Mouse (Mus musculus) CH12.LX (cell line): ENCODE measurements around the gene Extl2. TPM values are rescaled to one million over a fixed set of nuclear protein-coding genes. Genes with fewer than 3 reads are reported as not detected.

Experiments
- DNase-seq: peaks from one replicate; pipeline ENCODE4 v3.0.0-alpha.2; 2013; ENCODE audit errors: extremely low read depth
- H3K27ac ChIP-seq: 2 replicates; pipeline ENCODE4 v1.5.1; 2012; ENCODE audit warnings: low read depth, mild to moderate bottlenecking, control low read depth, moderate library complexity; ENCODE audit not compliant: insufficient read depth
- H3K27me3 ChIP-seq: replicated peaks from 2 replicates; pipeline ENCODE3; 2012; ENCODE audit warnings: inconsistent platforms
- H3K36me3 ChIP-seq, 2 experiments: replicated peaks in 1 of 2; 2 replicates each; pipeline versions ENCODE3 to v1.6.1; 2012; ENCODE audit warnings: inconsistent platforms in 1 of 2, low read length in 1 of 2, mild to moderate bottlenecking in 1 of 2, mixed read lengths in 1 of 2, moderate library complexity in 1 of 2; ENCODE audit not compliant: control insufficient read depth in 1 of 2, insufficient read depth in 1 of 2
- H3K4me1 ChIP-seq, 2 experiments: 2 replicates each; pipeline ENCODE4 v1.6.1; 2012; ENCODE audit warnings: inconsistent platforms in 1 of 2, moderate library complexity in 1 of 2; ENCODE audit not compliant: insufficient read depth in 2 of 2, control insufficient read depth in 1 of 2
- H3K4me2 ChIP-seq: 2 replicates; pipeline ENCODE4 v1.6.1; 2012; ENCODE audit warnings: low read depth, mild to moderate bottlenecking, control low read depth; ENCODE audit not compliant: poor library complexity, insufficient read depth, severe bottlenecking
- H3K4me3 ChIP-seq, 3 experiments: fragments of 150-350 bp in 1 of 3; sonication (generic) in 1 of 3; replicated peaks in 1 of 3; 2 replicates each; pipeline versions ENCODE3 to v1.5.1; 2011 to 2012; ENCODE audit warnings: low read depth in 2 of 3, low read length in 2 of 3, mild to moderate bottlenecking in 2 of 3, moderate library complexity in 2 of 3, control low read depth in 1 of 3, improper control_type of control experiment in 1 of 3, inconsistent platforms in 1 of 3, mixed read lengths in 1 of 3; ENCODE audit not compliant: poor library complexity in 1 of 3
- H3K79me2 ChIP-seq: replicated peaks from 2 replicates; pipeline ENCODE4 v1.6.1; 2012; ENCODE audit warnings: mild to moderate bottlenecking, moderate library complexity; ENCODE audit not compliant: control insufficient read depth, poor library complexity, insufficient read depth, severe bottlenecking; ENCODE audit errors: extremely low read depth
- H3K9ac ChIP-seq: 2 replicates; pipeline ENCODE4 v1.6.1; 2012; ENCODE audit warnings: low read depth, mild to moderate bottlenecking, control low read depth, moderate library complexity; ENCODE audit not compliant: insufficient read depth
- H3K9me3 ChIP-seq: replicated peaks from 2 replicates; pipeline ENCODE3; 2012; ENCODE audit warnings: low read length, inconsistent platforms, mixed read lengths
- CTCF ChIP-seq, 2 experiments: IDR thresholded peaks in 1 of 2; conservative IDR thresholded peaks in 1 of 2; 2 replicates each; pipeline ENCODE4 v1.5.1; 2011 to 2012; ENCODE audit warnings: low read depth in 2 of 2, low read length in 2 of 2, improper control_type of control experiment in 1 of 2, inconsistent platforms in 1 of 2, mild to moderate bottlenecking in 1 of 2, moderate library complexity in 1 of 2
- GABPA ChIP-seq: IDR thresholded peaks from 2 replicates; pipeline ENCODE4 v1.6.1; 2012; ENCODE audit warnings: low read depth, low read length, improper control_type of control experiment, inconsistent platforms; ENCODE audit not compliant: insufficient replicate concordance
- HCFC1 ChIP-seq: IDR thresholded peaks from 2 replicates; pipeline ENCODE4 v1.6.1; 2012; ENCODE audit warnings: low read depth, mild to moderate bottlenecking, inconsistent platforms, low read length, improper control_type of control experiment
- JUN ChIP-seq: IDR thresholded peaks from 2 replicates; pipeline ENCODE4 v1.6.1; 2011; ENCODE audit warnings: low read depth, mild to moderate bottlenecking, low read length, improper control_type of control experiment, moderate library complexity; ENCODE audit not compliant: insufficient read depth
- JUND ChIP-seq: conservative IDR thresholded peaks from 2 replicates; pipeline ENCODE4 v1.6.1; 2011; ENCODE audit warnings: low read depth, low read length, improper control_type of control experiment
- KAT2A ChIP-seq: IDR thresholded peaks from 2 replicates; pipeline ENCODE4 v1.6.1; 2012; ENCODE audit warnings: low read length, improper control_type of control experiment, inconsistent platforms; ENCODE audit not compliant: insufficient replicate concordance
- MXI1 ChIP-seq: IDR thresholded peaks from 2 replicates; pipeline ENCODE4 v1.6.1; 2011; ENCODE audit warnings: mild to moderate bottlenecking, low read depth, low read length, improper control_type of control experiment
- PAX5 ChIP-seq: IDR thresholded peaks from 2 replicates; pipeline ENCODE4 v1.6.1; 2012; ENCODE audit warnings: low read length, inconsistent platforms, mixed read lengths
- RAD21 ChIP-seq: IDR thresholded peaks from 2 replicates; pipeline ENCODE4 v1.6.1; 2011; ENCODE audit warnings: low read depth, mild to moderate bottlenecking, low read length, improper control_type of control experiment, moderate library complexity
- SIN3A ChIP-seq: IDR thresholded peaks from 2 replicates; pipeline ENCODE4 v1.6.1; 2012; ENCODE audit warnings: low read length, improper control_type of control experiment, inconsistent platforms
- SMC3 ChIP-seq: IDR thresholded peaks from 2 replicates; pipeline ENCODE4 v1.6.1; 2011; ENCODE audit warnings: low read depth, low read length, improper control_type of control experiment
- USF2 ChIP-seq: conservative IDR thresholded peaks from 2 replicates; pipeline ENCODE4 v1.6.1; 2011; ENCODE audit warnings: low read depth, low read length, improper control_type of control experiment
- ZC3H11A ChIP-seq: IDR thresholded peaks from 2 replicates; pipeline ENCODE4 v1.6.1; 2012; ENCODE audit warnings: low read depth, mild to moderate bottlenecking, inconsistent platforms, low read length, improper control_type of control experiment
- ZKSCAN1 ChIP-seq: IDR thresholded peaks from 2 replicates; pipeline ENCODE4 v1.6.1; 2012; ENCODE audit warnings: low read depth, inconsistent platforms, low read length, improper control_type of control experiment, borderline replicate concordance
- dilution Hi-C: fragments of 300-500 bp; cut with MboI; formaldehyde crosslinking; loops from 2 replicates; pipeline ENCODE4 v1.14.3; 2020; ENCODE audit warnings: low sequenced_read_pairs; ENCODE audit not compliant: extremely low pct_unique_long_range_greater_than_20kb, extremely low pct_ligation_motif_present
- in situ Hi-C: fragments of 300-500 bp; cut with MboI; formaldehyde crosslinking; loops from 3 replicates; pipeline ENCODE4 v1.14.3; 2019; ENCODE audit warnings: low sequenced_read_pairs, low pct_ligation_motif_present, low pct_unique_long_range_greater_than_20kb, mixed read lengths
- polyA plus RNA-seq: library from polyadenylated mRNA; unstranded; fragments of >175 nt; gene quantifications from 2 replicates; pipeline ENCODE4 v1.2.1, GENCODE M21; 2012; ENCODE audit warnings: low read depth; ENCODE audit not compliant: insufficient read length
- total RNA-seq, 2 experiments: library from RNA; depleted of rRNA; stranded (reverse); fragments of 300-350 nt in 1 of 2; fragments of >200 nt in 1 of 2; gene quantifications; 2 replicates each; pipeline ENCODE4 v1.2.3; 2012 to 2014

Extl2 gene
- total and polyA plus RNA-seq, 3 experiments, result 8.1 to 12.0 (median 11.2) TPM

DNA sequence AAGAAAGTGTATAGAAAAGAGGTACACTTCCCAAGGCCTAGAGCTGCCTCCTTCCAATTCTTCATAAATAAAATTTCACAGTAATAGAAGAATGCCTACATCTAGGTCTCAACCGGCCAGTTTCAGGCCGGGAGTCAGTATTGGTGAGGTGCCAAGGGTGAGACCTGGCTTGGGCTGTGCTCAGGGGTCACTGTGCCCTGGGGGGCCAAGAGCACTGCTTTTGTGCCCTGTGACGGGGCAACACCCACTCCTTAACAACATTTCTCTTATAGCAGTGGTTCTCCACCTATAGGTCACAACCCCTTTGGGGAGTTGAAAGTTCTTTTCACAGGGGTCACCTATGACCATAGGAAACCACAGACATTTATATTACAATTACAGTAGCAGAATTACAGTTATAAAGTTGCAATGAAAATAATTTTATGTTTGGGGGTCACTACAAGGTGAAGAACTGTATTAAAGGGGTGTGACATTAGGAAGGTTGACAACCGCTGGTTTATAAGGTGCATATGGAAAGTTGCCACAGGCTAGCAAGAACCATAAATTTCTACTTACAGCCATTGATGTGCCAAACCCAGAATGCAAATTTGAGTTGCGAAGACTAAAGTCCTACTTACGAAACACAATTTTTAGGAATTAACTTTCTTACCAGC, 26.1 kb downstream of the Extl2 start:
- DNase-seq, result no peak
- H3K79me2 ChIP-seq, result no peaks in the 10 kb centered on the region
- in situ Hi-C loops (loop anchor here (25.0 kb wide), 1 partner anchor 279 kb away; no protein-coding TSS in a partner anchor), dilution Hi-C loops (no loop called here)
- no peaks in the 10 kb centered on the region for H3K4me1 ChIP-seq
- no peaks in the 10 kb centered on the region for H3K27me3 ChIP-seq
- TF ChIP-seq SIN3A (no peak), CTCF (conservative IDR thresholded peaks at IDR 0.05 in 1 of 2, IDR thresholded peaks at IDR 0.05 in 1 of 2; ENCODE audit: low read depth in 2 of 2, low read length in 2 of 2) (peak in 1 of 2 experiments; percentile 57; a peak in 2 of 4 replicates)
- peaks cover 5 to 8% of the 10 kb centered on the region in 2 experiments for H3K36me3 ChIP-seq
- H3K4me2 ChIP-seq, result no peak overlapping the region
- H3K9me3 ChIP-seq, result no peaks in the 10 kb centered on the region
- no peak overlapping the region for H3K4me3 ChIP-seq
- H3K27ac ChIP-seq, result no peak overlapping the region
- no peak overlapping the region for H3K9ac ChIP-seq

DNA sequence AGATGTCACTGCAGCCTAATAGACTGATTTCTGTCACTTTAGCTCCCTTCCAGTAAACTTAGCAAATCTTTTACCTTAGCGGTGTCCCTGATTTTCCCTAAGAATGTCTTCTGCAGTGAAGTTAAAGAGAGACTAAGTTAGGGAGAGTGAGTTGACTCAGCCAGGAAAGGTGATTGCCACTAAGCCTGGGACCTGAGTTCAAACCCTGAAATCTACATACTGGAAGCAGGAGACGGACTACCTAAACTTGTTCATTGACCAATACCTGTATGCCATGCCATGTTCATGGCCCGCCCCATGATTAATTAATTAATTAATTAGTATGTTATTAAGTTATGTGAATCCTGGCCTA, 26.6 kb downstream of the Extl2 start:
- Histone ChIP-seq H3K4me3 (no peak overlapping the region), H3K4me1 (no peaks in the 10 kb centered on the region), H3K36me3 (peaks cover 0 to 3% of the 10 kb centered on the region in 2 experiments), H3K27me3 (no peaks in the 10 kb centered on the region), H3K79me2 (no peaks in the 10 kb centered on the region), H3K9ac (no peak overlapping the region), H3K4me2 (no peak overlapping the region), H3K9me3 (no peaks in the 10 kb centered on the region), H3K27ac (no peak overlapping the region)
- in situ Hi-C loops (loop anchor here (25.0 kb wide), 1 partner anchor 278 kb away; no protein-coding TSS in a partner anchor), dilution Hi-C loops (no loop called here)
- DNase-seq, result peak; percentile 66
- 0 out of 2 replicates have a peak, but pooled peaks have one; percentile 24 for TF ChIP-seq JUND
- no peak for TF ChIP-seq HCFC1
- TF ChIP-seq SMC3, result peak; percentile 84
- TF ChIP-seq RAD21, result peak; percentile 97
- peak; percentile 52; the same call in 1 of the 2 replicates for TF ChIP-seq ZC3H11A
- TF ChIP-seq SIN3A, result 0 out of 2 replicates have a peak, but pooled peaks have one; percentile 26
- TF ChIP-seq CTCF (conservative IDR thresholded peaks at IDR 0.05 in 1 of 2, IDR thresholded peaks at IDR 0.05 in 1 of 2; ENCODE audit: low read depth in 2 of 2, low read length in 2 of 2), result peak in 1 of 2 experiments; percentile 86; a peak in 2 of 4 replicates
- TF ChIP-seq KAT2A, result no peak
- TF ChIP-seq GABPA, result no peak

DNA sequence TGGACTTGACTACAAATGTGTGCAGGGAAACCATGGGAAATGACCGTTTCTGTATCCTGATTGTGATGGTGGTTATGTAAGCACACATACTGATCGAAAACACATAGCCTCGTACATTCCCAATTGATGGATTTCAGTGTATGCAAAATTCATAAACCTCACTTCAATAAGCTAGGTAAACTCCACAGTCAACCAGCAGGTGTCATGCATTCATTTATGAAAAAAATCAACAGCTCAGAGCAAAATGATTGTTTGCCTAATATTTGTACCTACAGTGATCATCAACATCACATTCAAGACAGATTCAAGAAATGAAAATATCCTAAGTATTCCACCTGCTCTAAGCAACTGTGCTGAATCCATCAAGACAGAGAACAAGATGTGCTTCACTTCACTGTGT, 33.5 kb downstream of the Extl2 start:
- no peak overlapping the region for H3K4me3 ChIP-seq
- DNase-seq, result no peak
- H3K4me1 ChIP-seq, result no peaks in the 10 kb centered on the region
- no peaks in the 10 kb centered on the region for H3K36me3 ChIP-seq
- no peaks in the 10 kb centered on the region for H3K27me3 ChIP-seq
- dilution Hi-C loops (no loop called here), in situ Hi-C loops (loop anchor here (25.0 kb wide), 1 partner anchor 272 kb away; no protein-coding TSS in a partner anchor)
- TF ChIP-seq MXI1, result no peak
- no peak for TF ChIP-seq PAX5
- peak; percentile 62 for TF ChIP-seq SMC3
- TF ChIP-seq USF2, result no peak
- no peak for TF ChIP-seq HCFC1
- TF ChIP-seq CTCF (conservative IDR thresholded peaks at IDR 0.05 in 1 of 2, IDR thresholded peaks at IDR 0.05 in 1 of 2; ENCODE audit: low read depth in 2 of 2, low read length in 2 of 2), result peak in 1 of 2 experiments; percentile 59; a peak in 2 of 4 replicates
- no peak for TF ChIP-seq JUND
- peak; percentile 68 for TF ChIP-seq RAD21
- no peak for TF ChIP-seq JUN
- TF ChIP-seq ZKSCAN1, result no peak
- no peaks in the 10 kb centered on the region for H3K9me3 ChIP-seq
- no peak overlapping the region for H3K27ac ChIP-seq
- H3K4me2 ChIP-seq, result no peak overlapping the region
- no peaks in the 10 kb centered on the region for H3K79me2 ChIP-seq
- H3K9ac ChIP-seq, result no peak overlapping the region
